Mouse (Mus musculus) thymus, postnatal 14 days (tissue): ENCODE measurements at regions not wholly inside any gene's neighbourhood (a gene's known extent, or its start where the extent isn't known, plus 50 kb on each side); places are given as distances from the start of the nearest gene placed in this dataset.
A peak's percentile ranks its signal among the peaks of the same experiment; 100 is the strongest.

Source experiments
- DNase-seq: peaks from one replicate; pipeline ENCODE4 v3.0.0; 2021

- DNase-seq, result no peak
Observed at GRCm38 (mm10) chr6:103318081-103318480, 192.3 kb upstream of the Chl1 start.

- DNase-seq, result no peak
Observed at GRCm38 (mm10) chr6:103318677-103319359, 191.6 kb upstream of the Chl1 start.

- no peak for DNase-seq
Observed at GRCm38 (mm10) chr6:103319964-103320363, 190.4 kb upstream of the Chl1 start.

- no peak for DNase-seq
Observed at GRCm38 (mm10) chr6:103320550-103320949, 189.8 kb upstream of the Chl1 start.

- no peak for DNase-seq
Observed at GRCm38 (mm10) chr6:103321058-103321457, 189.3 kb upstream of the Chl1 start.

GRCm38 (mm10) chr6:103322442-103322841, 187.9 kb upstream of the Chl1 start:
- no peak for DNase-seq

GRCm38 (mm10) chr6:103335683-103336082, 174.7 kb upstream of the Chl1 start:
- DNase-seq, result no peak

GRCm38 (mm10) chr6:103339961-103340732, 170.2 kb upstream of the Chl1 start:
- DNase-seq, result peak; percentile 41

GRCm38 (mm10) chr6:103343515-103343914, 166.9 kb upstream of the Chl1 start:
- no peak for DNase-seq

- DNase-seq, result no peak
Observed at GRCm38 (mm10) chr6:103344413-103344812, 166.0 kb upstream of the Chl1 start.

GRCm38 (mm10) chr6:103345195-103345594, 165.2 kb upstream of the Chl1 start:
- DNase-seq, result peak; percentile 9

- DNase-seq, result no peak
Observed at GRCm38 (mm10) chr6:103352405-103353124, 157.8 kb upstream of the Chl1 start.

GRCm38 (mm10) chr6:103353346-103353745, 157.0 kb upstream of the Chl1 start:
- DNase-seq, result no peak

GRCm38 (mm10) chr6:103366782-103367491, 143.4 kb upstream of the Chl1 start:
- no peak for DNase-seq

- no peak for DNase-seq
Observed at GRCm38 (mm10) chr6:103374956-103375355, 135.4 kb upstream of the Chl1 start.

- DNase-seq, result no peak
Observed at GRCm38 (mm10) chr6:103377277-103377676, 133.1 kb upstream of the Chl1 start.

GRCm38 (mm10) chr6:103378047-103378446, 132.3 kb upstream of the Chl1 start:
- no peak for DNase-seq

- DNase-seq, result no peak
Observed at GRCm38 (mm10) chr6:103381030-103381429, 129.4 kb upstream of the Chl1 start.

GRCm38 (mm10) chr6:103381930-103382329, 128.5 kb upstream of the Chl1 start:
- DNase-seq, result no peak

GRCm38 (mm10) chr6:103386591-103386990, 123.8 kb upstream of the Chl1 start:
- DNase-seq, result no peak

GRCm38 (mm10) chr6:103405961-103406360, 104.4 kb upstream of the Chl1 start:
- DNase-seq, result no peak

- no peak for DNase-seq
Observed at GRCm38 (mm10) chr6:103414888-103415287, 95.5 kb upstream of the Chl1 start.
